Mouse (Mus musculus): Measurements from ENCODE around the gene Cngb1. TPM values are rescaled to one million over a fixed set of nuclear protein-coding genes. Genes with fewer than 3 reads are reported as not detected.

Gene Cngb1
- polyA plus RNA-seq, 1 experiment from 2014 or later: 0.47 TPM

- no peak for ATAC-seq (ENCODE audit: insufficient number of reproducible peaks, low FRiP score, low TSS enrichment, low read depth)
- H3K27me3 ChIP-seq: no peaks in the 10 kb centered on the region
Observed at GRCm38 (mm10) chr8:95336363-95336762, 30.0 kb upstream of the Cngb1 start.

DNA sequence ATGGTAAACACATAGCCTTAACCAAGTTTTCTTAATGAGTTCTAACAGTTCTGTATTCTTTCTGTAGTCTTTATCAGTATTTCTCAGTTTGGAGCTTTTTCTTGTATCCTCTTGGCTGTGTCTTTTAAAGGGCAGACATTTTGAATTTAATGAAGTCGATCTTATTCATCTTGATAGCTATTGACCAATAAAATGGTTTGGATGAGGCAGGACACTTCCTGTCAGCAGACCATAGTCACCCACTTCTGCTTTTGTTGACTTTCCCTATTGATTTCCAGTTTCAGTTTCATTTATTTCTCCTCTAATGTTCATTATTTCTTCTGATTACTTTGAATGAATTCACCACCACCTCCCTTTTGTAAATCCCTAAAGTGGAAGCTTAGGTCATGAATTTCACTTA, 29.3 kb upstream of the Cngb1 start:
- H3K9me3 ChIP-seq: no peaks in the 10 kb centered on the region
- no peak for ATAC-seq (ENCODE audit: insufficient number of reproducible peaks, low FRiP score, low TSS enrichment, low read depth)
- peaks cover 8% of the 10 kb centered on the region for H3K4me1 ChIP-seq
- no peak overlapping the region for H3K9ac ChIP-seq
- peaks cover 48% of the 10 kb centered on the region for H3K36me3 ChIP-seq
- H3K4me2 ChIP-seq: no peak overlapping the region
- no peaks in the 10 kb centered on the region for H3K27me3 ChIP-seq
- H3K4me3 ChIP-seq: no peak overlapping the region
- no peak overlapping the region for H3K27ac ChIP-seq
- WGBS: 93% methylated on average over 1 of the region's 1 CpGs

More at GRCm38 (mm10) chr8:95336363-95336762, 30.0 kb upstream of the Cngb1 start:
- Histone ChIP-seq H3K27ac (no peak overlapping the region), H3K4me3 (no peak overlapping the region), H3K36me3 (peaks cover 54% of the 10 kb centered on the region), H3K9ac (no peak overlapping the region), H3K9me3 (no peaks in the 10 kb centered on the region), H3K4me2 (no peak overlapping the region), H3K4me1 (peaks cover 3% of the 10 kb centered on the region; the same call in 1 of the 2 replicates)

GRCm38 (mm10) chr8:95332437-95333199, 26.2 kb upstream of the Cngb1 start:
- H3K27me3 ChIP-seq: no peaks in the 10 kb centered on the region
- H3K9ac ChIP-seq: peak overlapping the region; percentile 85; the same call in 1 of the 2 replicates
- peaks cover 22% of the 10 kb centered on the region for H3K4me1 ChIP-seq
- peak overlapping the region; percentile 97 for H3K27ac ChIP-seq
- no peaks in the 10 kb centered on the region for H3K9me3 ChIP-seq
- 0 out of 2 replicates have a peak, but pooled peaks have one; percentile 1 for ATAC-seq (ENCODE audit: insufficient number of reproducible peaks, low FRiP score, low TSS enrichment, low read depth)
- peak overlapping the region; percentile 67 for H3K4me2 ChIP-seq
- peaks cover 43% of the 10 kb centered on the region for H3K36me3 ChIP-seq
- WGBS: 16% methylated on average over 21 of the region's 21 CpGs
- H3K4me3 ChIP-seq: peak overlapping the region; percentile 78

DNA sequence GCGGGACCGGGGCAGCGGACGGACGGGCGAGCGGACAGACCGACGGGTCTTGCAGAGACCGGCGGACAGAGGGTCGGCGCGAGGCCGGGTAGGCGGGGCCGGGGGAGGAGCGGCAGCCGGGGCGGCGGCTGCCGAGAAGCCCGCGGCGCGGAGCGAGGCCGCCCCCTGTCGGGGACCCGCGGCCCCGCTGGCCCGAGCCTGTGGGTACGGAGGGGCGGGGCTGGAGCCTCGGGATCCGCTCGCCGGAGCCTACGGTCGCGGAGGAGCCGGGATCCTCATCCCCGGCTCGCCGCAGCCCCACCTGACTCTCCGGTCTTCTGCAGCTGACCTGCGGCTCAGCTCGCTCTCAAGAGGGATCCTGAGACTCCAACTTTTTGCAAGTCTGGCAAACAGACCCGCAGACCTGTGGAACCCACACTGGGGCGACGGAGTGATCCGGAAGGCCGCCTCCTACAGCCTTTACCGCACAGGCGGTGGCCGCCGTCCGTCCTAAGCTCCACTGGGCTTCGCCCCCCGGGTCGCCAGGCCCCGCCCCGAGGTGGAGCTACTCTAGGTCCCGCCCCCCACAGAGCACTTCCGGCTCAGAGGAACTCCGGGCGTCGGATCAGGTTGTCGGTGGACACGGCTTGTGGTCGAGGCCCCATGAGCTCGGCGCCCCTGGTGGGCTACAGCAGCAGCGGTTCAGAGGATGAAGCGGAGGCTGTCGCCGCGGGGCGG, 25.5 kb upstream of the Cngb1 start, which contains the start of the genes Zfp319 and Usb1:
Zfp319 (minus strand) TSS at position 231 of the 717 bp plus-strand sequence.
Usb1 (plus strand) TSS at position 565 of the 717 bp plus-strand sequence.
- peaks cover 45% of the 10 kb centered on the region for H3K36me3 ChIP-seq
- H3K4me1 ChIP-seq: peaks cover 24% of the 10 kb centered on the region
- ATAC-seq (ENCODE audit: insufficient number of reproducible peaks, low FRiP score, low TSS enrichment, low read depth): peak; percentile 93
- H3K4me2 ChIP-seq: peak within 1 kb of the TSS; percentile 67
- WGBS: under 1% methylated on average over 61 of the region's 80 CpGs
- no peaks in the 10 kb centered on the region for H3K27me3 ChIP-seq
- peak within 1 kb of the TSS; percentile 97 for H3K27ac ChIP-seq
- no peaks in the 10 kb centered on the region for H3K9me3 ChIP-seq
- peak within 1 kb of the TSS; percentile 85 for H3K9ac ChIP-seq
- peak within 1 kb of the TSS; percentile 78 for H3K4me3 ChIP-seq

GRCm38 (mm10) chr8:95331156-95331719, 24.9 kb upstream of the Cngb1 start:
- H3K36me3 ChIP-seq: peaks cover 51% of the 10 kb centered on the region
- peak overlapping the region; percentile 67 for H3K4me2 ChIP-seq
- ATAC-seq (ENCODE audit: insufficient number of reproducible peaks, low FRiP score, low TSS enrichment, low read depth): peak; percentile 21
- peak overlapping the region; percentile 97 for H3K27ac ChIP-seq
- peaks cover 24% of the 10 kb centered on the region for H3K4me1 ChIP-seq
- H3K4me3 ChIP-seq: peak overlapping the region; percentile 78
- WGBS: 0% methylated on average over 38 of the region's 38 CpGs
- H3K9ac ChIP-seq: peak overlapping the region; percentile 85
- no peaks in the 10 kb centered on the region for H3K9me3 ChIP-seq
- H3K27me3 ChIP-seq: no peaks in the 10 kb centered on the region

- Histone ChIP-seq H3K27me3 (no peaks in the 10 kb centered on the region), H3K4me2 (peak overlapping the region; percentile 67), H3K4me1 (peaks cover 24% of the 10 kb centered on the region), H3K4me3 (peak overlapping the region; percentile 78), H3K36me3 (peaks cover 58% of the 10 kb centered on the region), H3K9ac (peak overlapping the region; percentile 85), H3K9me3 (no peaks in the 10 kb centered on the region), H3K27ac (no peak overlapping the region)
- no peak for ATAC-seq (ENCODE audit: insufficient number of reproducible peaks, low FRiP score, low TSS enrichment, low read depth)
- 82% methylated on average over 1 of the region's 1 CpGs for WGBS
Observed at GRCm38 (mm10) chr8:95330367-95330766, 24.0 kb upstream of the Cngb1 start.

GRCm38 (mm10) chr8:95327866-95328465, 21.6 kb upstream of the Cngb1 start:
- peaks cover 59% of the 10 kb centered on the region for H3K36me3 ChIP-seq
- H3K27ac ChIP-seq: no peak overlapping the region
- H3K4me2 ChIP-seq: no peak overlapping the region
- no peaks in the 10 kb centered on the region for H3K9me3 ChIP-seq
- no peak overlapping the region for H3K9ac ChIP-seq
- WGBS: 89% methylated on average over 46 of the region's 46 CpGs
- no peaks in the 10 kb centered on the region for H3K27me3 ChIP-seq
- no peak overlapping the region for H3K4me3 ChIP-seq
- H3K4me1 ChIP-seq: peaks cover 32% of the 10 kb centered on the region
- no peak for ATAC-seq (ENCODE audit: insufficient number of reproducible peaks, low FRiP score, low TSS enrichment, low read depth)

GRCm38 (mm10) chr8:95326822-95327221, 20.4 kb upstream of the Cngb1 start:
- no peak overlapping the region for H3K4me3 ChIP-seq
- no peak overlapping the region for H3K27ac ChIP-seq
- 90% methylated on average over 5 of the region's 5 CpGs for WGBS
- no peaks in the 10 kb centered on the region for H3K27me3 ChIP-seq
- H3K36me3 ChIP-seq: peaks cover 59% of the 10 kb centered on the region
- H3K9me3 ChIP-seq: no peaks in the 10 kb centered on the region
- peaks cover 36% of the 10 kb centered on the region for H3K4me1 ChIP-seq
- no peak overlapping the region for H3K9ac ChIP-seq
- H3K4me2 ChIP-seq: no peak overlapping the region
- ATAC-seq (ENCODE audit: insufficient number of reproducible peaks, low FRiP score, low TSS enrichment, low read depth): no peak

DNA sequence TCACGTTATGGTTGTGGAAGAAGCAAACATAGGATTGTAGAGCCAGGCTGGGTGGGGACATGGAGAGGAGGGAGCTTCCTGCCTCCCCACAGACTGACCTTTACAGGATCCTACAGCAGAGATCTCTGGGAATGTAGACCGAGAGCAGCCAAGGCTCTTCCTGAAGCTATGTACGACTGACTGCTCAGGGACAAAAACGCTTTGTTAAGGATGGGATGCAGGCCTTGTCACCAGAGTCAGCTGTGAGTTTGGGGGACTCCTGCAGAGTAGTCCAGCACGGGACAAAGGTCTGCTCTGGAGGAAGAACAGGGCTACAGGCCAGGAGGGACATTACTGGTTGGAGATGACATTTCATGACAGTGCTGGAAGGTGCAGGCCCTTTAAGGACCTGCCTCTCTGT, 18.3 kb upstream of the Cngb1 start:
- no peaks in the 10 kb centered on the region for H3K9me3 ChIP-seq
- 0 out of 2 replicates have a peak, but pooled peaks cover 3% of the 10 kb centered on the region for H3K27me3 ChIP-seq
- ATAC-seq (ENCODE audit: insufficient number of reproducible peaks, low FRiP score, low TSS enrichment, low read depth): no peak
- no peak overlapping the region for H3K27ac ChIP-seq
- 83% methylated on average over 5 of the region's 5 CpGs for WGBS
- H3K9ac ChIP-seq: no peak overlapping the region
- H3K4me2 ChIP-seq: no peak overlapping the region
- peaks cover 35% of the 10 kb centered on the region for H3K4me1 ChIP-seq
- no peak overlapping the region for H3K4me3 ChIP-seq
- peaks cover 59% of the 10 kb centered on the region for H3K36me3 ChIP-seq

DNA sequence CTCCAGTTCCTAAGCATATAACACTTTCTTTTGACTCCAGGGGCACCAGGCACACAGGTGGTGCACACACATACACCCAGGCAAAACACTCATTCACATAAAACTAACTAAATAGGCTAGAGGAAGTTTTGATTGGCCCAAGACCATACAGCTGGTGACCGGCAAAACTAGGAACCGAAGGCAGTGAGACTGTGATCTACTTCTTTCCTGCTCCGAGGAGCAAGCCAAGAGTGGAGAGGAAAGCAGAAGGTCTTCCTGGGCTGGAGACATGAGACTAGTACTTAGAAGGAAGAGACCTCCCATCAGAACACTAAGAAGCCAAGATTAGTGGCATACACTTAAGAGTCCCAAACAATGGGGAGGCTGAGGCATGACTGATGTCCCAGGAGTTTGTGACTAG, 16.8 kb upstream of the Cngb1 start:
- no peak overlapping the region for H3K4me2 ChIP-seq
- H3K36me3 ChIP-seq: peaks cover 45% of the 10 kb centered on the region
- H3K4me3 ChIP-seq: no peak overlapping the region
- no peak for ATAC-seq (ENCODE audit: insufficient number of reproducible peaks, low FRiP score, low TSS enrichment, low read depth)
- H3K4me1 ChIP-seq: peaks cover 33% of the 10 kb centered on the region
- H3K27me3 ChIP-seq: 0 out of 2 replicates have a peak, but pooled peaks cover 3% of the 10 kb centered on the region
- 0 out of 2 replicates have a peak overlapping the region, but pooled peaks have one; percentile 18 for H3K27ac ChIP-seq
- H3K9me3 ChIP-seq: no peaks in the 10 kb centered on the region
- 40% methylated on average over 3 of the region's 3 CpGs for WGBS
- H3K9ac ChIP-seq: no peak overlapping the region

Measured in limb, embryonic 15.5 days (tissue).